In genomic region chr13:48402316-48402715, GRCm38 (mm10) we compare ENCODE assay signal across 12 mouse cellular contexts.
"Had no signal": no experiment of that assay in that cellular context is flagged by ENCODE, and none has a peak within 500 bp of the region (broad histone marks: within the 10 kb centered on the region; RNA-seq: fewer than 3 reads in every experiment).

No protein-coding gene starts in this region.

- H3K4me1 ChIP-seq: kidney, embryonic 15.5 days; limb, embryonic 13.5 days; neural tube, embryonic 12.5 days had no signal

- H3K9ac ChIP-seq: kidney, embryonic 15.5 days; limb, embryonic 13.5 days; liver, embryonic 14.5 days; neural tube, embryonic 12.5 days had no signal

- H3K27me3 ChIP-seq: kidney, embryonic 15.5 days; limb, embryonic 13.5 days; neural tube, embryonic 12.5 days had no signal

- ATAC-seq: intestine, embryonic 16.5 days; lung, postnatal 0 days had no signal

- H3K4me3 ChIP-seq: kidney, embryonic 15.5 days; limb, embryonic 13.5 days; neural tube, embryonic 12.5 days had no signal

- H3K4me2 ChIP-seq: kidney, embryonic 15.5 days; limb, embryonic 13.5 days; neural tube, embryonic 12.5 days had no signal

- H3K36me3 ChIP-seq: kidney, embryonic 15.5 days; limb, embryonic 13.5 days; neural tube, embryonic 12.5 days had no signal

- H3K9me3 ChIP-seq: kidney, embryonic 15.5 days; limb, embryonic 13.5 days; neural tube, embryonic 12.5 days had no signal

- DNase-seq: kidney, adult 2 months; kidney, postnatal 14 days; lung, adult 2 months; lung, postnatal 36 days; thymus, adult 18-20 months; thymus, postnatal 14 days had no signal

- H3K27ac ChIP-seq: kidney, embryonic 15.5 days; limb, embryonic 13.5 days; liver, embryonic 14.5 days; neural tube, embryonic 12.5 days had no signal
